Mouse (Mus musculus): Measurements from ENCODE around the gene 4933407L21Rik. TPM values are rescaled to one million over a fixed set of nuclear protein-coding genes. Genes with fewer than 3 reads are reported as not detected.

Gene 4933407L21Rik
- polyA plus RNA-seq, 1 experiment from 2014 or later, result 4.2 TPM

DNA sequence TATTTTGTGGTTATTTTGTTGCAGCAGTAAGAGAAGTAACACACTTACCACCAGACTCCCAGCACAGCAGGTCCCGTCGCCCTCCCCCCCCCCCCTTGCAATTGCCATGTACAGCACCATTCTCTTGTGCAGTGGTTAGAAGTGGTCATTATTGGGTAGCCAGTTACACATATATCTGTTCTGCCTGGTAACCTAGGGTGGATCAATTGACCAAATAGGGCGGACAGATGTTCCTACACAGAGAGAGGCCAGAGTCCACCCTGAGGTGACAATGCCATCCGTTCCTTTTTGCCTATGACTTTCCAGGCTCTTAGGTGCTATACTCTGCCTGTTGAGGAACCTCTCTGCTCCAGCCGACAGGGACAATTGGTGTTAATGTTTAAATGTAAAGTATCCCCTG, 3.1 kb upstream of the 4933407L21Rik start:
- H3K4me3 ChIP-seq (ENCODE audit: low read depth, low read length), result no peak overlapping the region
- H3K4me2 ChIP-seq (ENCODE audit: low read length), result no peak overlapping the region
- H3K9me3 ChIP-seq (replicated peaks; ENCODE audit: control insufficient read depth, low read length), result no peaks in the 10 kb centered on the region
- H3K4me1 ChIP-seq (ENCODE audit: control insufficient read depth, insufficient read depth, low read length), result peaks cover 22% of the 10 kb centered on the region
- no peak overlapping the region for H3K27ac ChIP-seq (ENCODE audit: low read depth, low read length)
- no peak for ATAC-seq
- H3K9ac ChIP-seq (ENCODE audit: low read length), result no peak overlapping the region
- 96% methylated on average over 5 of the region's 5 CpGs for WGBS
- DNase-seq (ENCODE audit: low spot score), result no peak
- H3K36me3 ChIP-seq (ENCODE audit: control insufficient read depth, insufficient read depth, low read length), result no peaks in the 10 kb centered on the region
- no peaks in the 10 kb centered on the region for H3K27me3 ChIP-seq (replicated peaks; ENCODE audit: control insufficient read depth, insufficient read depth, low read length)

DNA sequence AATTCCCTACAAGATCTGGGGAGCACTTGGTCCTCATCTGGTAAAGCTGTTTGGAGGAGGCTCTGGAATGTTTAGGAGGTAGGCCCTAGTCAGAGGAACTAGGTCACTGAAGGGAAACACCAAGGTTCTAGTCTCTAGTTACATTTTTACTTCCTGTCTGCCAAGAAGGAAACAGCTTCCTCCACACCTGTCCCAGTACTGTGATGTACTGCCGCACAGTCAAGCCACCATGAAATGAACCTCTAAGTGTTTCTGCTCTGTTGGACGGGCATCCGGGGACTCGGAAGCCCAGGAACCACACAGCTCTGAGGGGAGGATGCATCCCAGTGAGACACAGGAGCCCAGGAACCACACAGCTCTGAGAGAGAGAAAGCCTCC, 394 bp downstream of the 4933407L21Rik start:
- no peak overlapping the region for H3K4me3 ChIP-seq (ENCODE audit: low read depth, low read length)
- ATAC-seq, result peak; percentile 27; the same call in 1 of the 2 replicates
- H3K4me2 ChIP-seq (ENCODE audit: low read length), result no peak overlapping the region
- peaks cover 36% of the 10 kb centered on the region for H3K4me1 ChIP-seq (ENCODE audit: control insufficient read depth, insufficient read depth, low read length)
- no peak overlapping the region for H3K9ac ChIP-seq (ENCODE audit: low read length)
- WGBS, result 41% methylated on average over 4 of the region's 4 CpGs
- DNase-seq (ENCODE audit: low spot score), result no peak
- H3K9me3 ChIP-seq (replicated peaks; ENCODE audit: control insufficient read depth, low read length), result no peaks in the 10 kb centered on the region
- H3K36me3 ChIP-seq (ENCODE audit: control insufficient read depth, insufficient read depth, low read length), result no peaks in the 10 kb centered on the region
- H3K27ac ChIP-seq (ENCODE audit: low read depth, low read length), result peak overlapping the region; percentile 89
- H3K27me3 ChIP-seq (replicated peaks; ENCODE audit: control insufficient read depth, insufficient read depth, low read length), result no peaks in the 10 kb centered on the region

DNA sequence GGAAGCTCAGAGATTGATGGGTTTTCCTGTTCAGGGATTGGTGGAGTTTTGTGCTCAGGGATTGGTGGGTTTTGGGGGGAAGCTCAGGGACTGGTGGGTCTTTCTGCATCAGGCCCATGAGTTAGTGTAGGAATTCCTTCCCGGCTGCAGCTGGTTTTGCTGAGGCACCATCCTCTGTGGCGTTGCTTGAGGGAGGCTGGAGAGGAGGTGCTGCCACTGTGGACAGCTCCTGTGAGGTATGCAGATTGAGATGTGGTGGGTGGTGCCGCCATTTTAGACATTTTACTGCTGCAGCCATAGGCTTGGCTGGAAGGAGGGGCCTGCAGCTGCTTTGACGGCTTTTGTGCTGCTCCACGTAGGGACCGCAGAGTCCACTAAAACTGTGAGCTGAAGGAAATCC, 1.1 kb downstream of the 4933407L21Rik start:
- no peak overlapping the region for H3K9ac ChIP-seq (ENCODE audit: low read length)
- no peaks in the 10 kb centered on the region for H3K36me3 ChIP-seq (ENCODE audit: control insufficient read depth, insufficient read depth, low read length)
- no peak overlapping the region for H3K4me2 ChIP-seq (ENCODE audit: low read length)
- DNase-seq (ENCODE audit: low spot score) (no peak), ATAC-seq (no peak)
- H3K27me3 ChIP-seq (replicated peaks; ENCODE audit: control insufficient read depth, insufficient read depth, low read length), result no peaks in the 10 kb centered on the region
- H3K4me3 ChIP-seq (ENCODE audit: low read depth, low read length), result no peak overlapping the region
- H3K4me1 ChIP-seq (ENCODE audit: control insufficient read depth, insufficient read depth, low read length), result peaks cover 41% of the 10 kb centered on the region
- H3K9me3 ChIP-seq (replicated peaks; ENCODE audit: control insufficient read depth, low read length), result no peaks in the 10 kb centered on the region
- H3K27ac ChIP-seq (ENCODE audit: low read depth, low read length), result peak overlapping the region; percentile 89; the same call in 1 of the 2 replicates
- 87% methylated on average over 6 of the region's 6 CpGs for WGBS

DNA sequence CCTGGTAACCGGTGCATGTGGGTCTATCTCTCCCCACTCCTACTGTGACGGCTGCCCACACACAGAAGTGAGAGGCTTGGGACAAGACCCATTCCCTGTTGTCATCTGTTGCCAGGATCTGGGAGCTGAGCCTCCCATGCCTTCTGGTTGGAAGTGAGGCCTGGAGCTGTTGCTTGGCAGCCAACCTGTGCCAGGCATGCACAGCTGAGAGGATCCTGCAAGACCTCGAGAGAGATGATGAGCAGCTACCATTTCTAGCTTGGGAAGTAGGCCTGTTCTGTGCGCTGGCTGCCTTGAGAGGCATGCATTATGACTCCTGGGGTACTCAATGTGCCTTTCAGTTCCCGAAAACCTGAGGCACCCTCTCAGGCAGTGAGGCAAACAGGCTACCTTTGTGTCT, 2.9 kb downstream of the 4933407L21Rik start:
- no peak overlapping the region for H3K4me3 ChIP-seq (ENCODE audit: low read depth, low read length)
- no peak overlapping the region for H3K9ac ChIP-seq (ENCODE audit: low read length)
- peaks cover 41% of the 10 kb centered on the region for H3K4me1 ChIP-seq (ENCODE audit: control insufficient read depth, insufficient read depth, low read length)
- H3K27ac ChIP-seq (ENCODE audit: low read depth, low read length), result peak overlapping the region; percentile 49
- no peaks in the 10 kb centered on the region for H3K27me3 ChIP-seq (replicated peaks; ENCODE audit: control insufficient read depth, insufficient read depth, low read length)
- no peak overlapping the region for H3K4me2 ChIP-seq (ENCODE audit: low read length)
- WGBS, result 81% methylated on average over 5 of the region's 5 CpGs
- H3K9me3 ChIP-seq (replicated peaks; ENCODE audit: control insufficient read depth, low read length), result no peaks in the 10 kb centered on the region
- no peaks in the 10 kb centered on the region for H3K36me3 ChIP-seq (ENCODE audit: control insufficient read depth, insufficient read depth, low read length)
- ATAC-seq (no peak), DNase-seq (ENCODE audit: low spot score) (no peak)

DNA sequence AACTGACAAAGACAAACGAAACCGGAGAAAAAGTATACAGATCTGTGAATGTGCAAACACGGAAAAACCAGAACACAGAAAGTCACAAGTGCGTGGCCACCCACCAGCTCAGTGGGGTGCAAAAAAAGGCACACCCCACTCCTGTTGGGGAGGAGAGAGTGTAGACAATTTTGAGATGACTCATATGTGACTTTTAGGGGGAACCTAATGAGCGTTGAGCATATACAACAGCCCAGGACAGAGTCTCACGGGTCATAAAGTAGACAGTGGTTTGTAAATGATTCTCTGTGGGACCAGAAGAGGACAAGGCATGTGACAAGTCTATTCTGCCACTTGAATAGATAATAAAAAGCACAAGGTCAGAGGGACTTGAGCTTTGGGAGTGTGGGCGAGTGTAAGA, 4.9 kb downstream of the 4933407L21Rik start:
- no peak overlapping the region for H3K9ac ChIP-seq (ENCODE audit: low read length)
- H3K4me1 ChIP-seq (ENCODE audit: control insufficient read depth, insufficient read depth, low read length), result peaks cover 33% of the 10 kb centered on the region
- H3K4me2 ChIP-seq (ENCODE audit: low read length), result peak overlapping the region; percentile 14; the same call in 1 of the 2 replicates
- no peaks in the 10 kb centered on the region for H3K36me3 ChIP-seq (ENCODE audit: control insufficient read depth, insufficient read depth, low read length)
- DNase-seq (ENCODE audit: low spot score), result no peak
- no peak overlapping the region for H3K4me3 ChIP-seq (ENCODE audit: low read depth, low read length)
- H3K9me3 ChIP-seq (replicated peaks; ENCODE audit: control insufficient read depth, low read length), result no peaks in the 10 kb centered on the region
- 47% methylated on average over 7 of the region's 7 CpGs for WGBS
- no peaks in the 10 kb centered on the region for H3K27me3 ChIP-seq (replicated peaks; ENCODE audit: control insufficient read depth, insufficient read depth, low read length)
- no peak for ATAC-seq
- H3K27ac ChIP-seq (ENCODE audit: low read depth, low read length), result peak overlapping the region; percentile 10; the same call in 1 of the 2 replicates

DNA sequence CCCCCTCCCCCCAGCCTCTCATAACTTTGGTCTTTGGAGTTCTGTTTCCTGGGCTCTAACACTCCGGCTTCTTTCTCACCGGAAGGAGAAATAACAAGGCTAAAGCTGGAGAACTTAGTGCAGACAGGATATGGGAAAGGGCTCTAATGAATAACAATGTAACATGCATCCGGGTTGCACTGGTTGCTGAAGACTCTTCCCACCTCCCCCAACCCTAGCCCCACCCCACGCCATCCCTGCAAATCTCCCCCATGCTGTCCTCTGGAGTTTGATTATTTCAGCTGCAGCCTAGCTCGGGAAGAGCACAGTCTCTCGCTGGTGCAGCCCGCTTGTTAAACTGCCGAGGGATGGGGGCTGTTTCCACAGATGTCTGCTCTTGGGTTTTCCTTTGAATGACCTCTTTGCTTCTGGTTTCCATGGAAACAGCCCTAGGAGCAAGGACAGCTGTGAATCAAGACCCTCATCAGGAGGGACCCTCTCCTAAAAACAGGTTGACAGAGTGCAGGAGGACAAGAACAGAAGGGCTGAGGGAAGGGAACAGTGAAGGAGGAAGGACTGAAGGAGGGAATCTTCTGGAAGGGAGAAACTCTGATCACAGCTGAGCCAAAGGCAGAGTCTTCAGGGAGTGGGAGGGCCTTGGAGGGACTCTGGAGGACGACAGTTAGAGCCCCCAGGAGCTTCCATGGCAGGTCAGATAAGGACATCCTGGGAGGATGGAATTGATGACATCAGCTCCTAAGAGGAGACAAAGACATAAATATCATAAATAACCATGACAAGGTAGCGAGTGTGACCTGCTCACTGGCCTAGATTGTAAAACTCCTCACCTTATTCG, 5.6 kb downstream of the 4933407L21Rik start:
- Histone ChIP-seq H3K27me3 (replicated peaks; ENCODE audit: control insufficient read depth, insufficient read depth, low read length) (no peaks in the 10 kb centered on the region), H3K9me3 (replicated peaks; ENCODE audit: control insufficient read depth, low read length) (no peaks in the 10 kb centered on the region), H3K4me1 (ENCODE audit: control insufficient read depth, insufficient read depth, low read length) (peaks cover 28% of the 10 kb centered on the region), H3K4me2 (ENCODE audit: low read length) (peak overlapping the region; percentile 14; the same call in 1 of the 2 replicates), H3K36me3 (ENCODE audit: control insufficient read depth, insufficient read depth, low read length) (no peaks in the 10 kb centered on the region), H3K27ac (ENCODE audit: low read depth, low read length) (peak overlapping the region; percentile 10; the same call in 1 of the 2 replicates), H3K9ac (ENCODE audit: low read length) (peak overlapping the region; percentile 32), H3K4me3 (ENCODE audit: low read depth, low read length) (no peak overlapping the region)
- DNase-seq (ENCODE audit: low spot score) (peak; percentile 53), ATAC-seq (peak; percentile 66)
- WGBS, result 19% methylated on average over 11 of the region's 11 CpGs

DNA sequence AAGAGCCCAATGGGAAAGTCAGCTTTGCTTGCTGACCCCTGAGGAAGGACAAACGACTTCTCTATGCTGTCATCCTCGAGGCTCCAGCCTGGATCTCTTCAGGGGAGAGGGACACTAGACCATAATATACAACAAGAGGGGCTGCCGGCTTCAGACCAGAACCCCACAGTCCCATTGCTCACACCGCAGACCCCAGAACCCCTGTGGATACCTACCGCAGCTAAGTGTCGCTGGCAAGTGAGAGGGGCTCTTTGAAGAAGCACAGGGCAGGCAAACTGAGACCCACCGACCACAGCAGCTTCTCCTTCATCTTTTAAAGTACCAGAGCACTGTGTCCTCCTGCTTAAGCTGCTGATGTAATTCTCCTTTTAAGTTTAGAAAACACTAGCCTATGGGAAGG, 6.3 kb downstream of the 4933407L21Rik start:
- ATAC-seq (no peak), DNase-seq (ENCODE audit: low spot score) (no peak)
- H3K4me1 ChIP-seq (ENCODE audit: control insufficient read depth, insufficient read depth, low read length), result peaks cover 25% of the 10 kb centered on the region
- H3K36me3 ChIP-seq (ENCODE audit: control insufficient read depth, insufficient read depth, low read length), result no peaks in the 10 kb centered on the region
- H3K4me3 ChIP-seq (ENCODE audit: low read depth, low read length), result no peak overlapping the region
- WGBS, result 18% methylated on average over 7 of the region's 7 CpGs
- H3K27ac ChIP-seq (ENCODE audit: low read depth, low read length), result no peak overlapping the region
- H3K27me3 ChIP-seq (replicated peaks; ENCODE audit: control insufficient read depth, insufficient read depth, low read length), result no peaks in the 10 kb centered on the region
- H3K4me2 ChIP-seq (ENCODE audit: low read length), result no peak overlapping the region
- no peak overlapping the region for H3K9ac ChIP-seq (ENCODE audit: low read length)
- no peaks in the 10 kb centered on the region for H3K9me3 ChIP-seq (replicated peaks; ENCODE audit: control insufficient read depth, low read length)

DNA sequence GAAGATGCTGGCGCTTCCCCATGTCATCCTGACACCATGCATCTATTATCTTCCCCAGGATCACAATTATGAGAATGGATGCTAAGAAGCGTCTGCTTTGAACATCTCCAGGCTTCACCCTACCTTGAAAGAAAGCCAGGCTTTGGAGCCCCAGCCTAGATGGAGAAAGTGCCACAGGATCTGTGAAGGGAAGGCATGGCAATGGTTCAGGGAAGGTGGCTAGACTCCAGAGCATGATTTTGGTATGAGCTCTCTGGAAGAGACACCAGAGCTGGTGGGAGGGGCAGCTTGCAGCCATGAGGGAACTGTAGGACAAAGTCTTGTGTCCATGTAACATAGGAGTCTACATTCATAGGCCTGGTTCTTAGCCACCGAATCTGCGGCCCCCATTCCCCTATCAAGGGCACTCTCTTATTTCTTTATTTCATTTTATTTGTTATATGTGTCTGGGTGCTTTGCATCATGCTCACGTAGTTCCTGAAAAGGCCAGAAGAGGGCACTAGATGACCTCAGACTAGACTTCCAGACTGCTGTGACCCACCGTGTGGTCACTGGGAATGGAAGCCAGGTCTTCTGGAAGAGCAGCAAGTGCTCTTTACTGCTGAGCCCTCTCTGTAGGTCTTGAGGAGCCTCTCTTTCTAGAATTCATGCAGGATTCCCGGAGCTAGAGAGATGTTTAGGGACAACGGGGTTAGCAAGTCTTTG, 7.0 kb downstream of the 4933407L21Rik start:
- DNase-seq (ENCODE audit: low spot score) (no peak), ATAC-seq (no peak)
- H3K4me3 ChIP-seq (ENCODE audit: low read depth, low read length), result no peak overlapping the region
- H3K36me3 ChIP-seq (ENCODE audit: control insufficient read depth, insufficient read depth, low read length), result no peaks in the 10 kb centered on the region
- H3K27me3 ChIP-seq (replicated peaks; ENCODE audit: control insufficient read depth, insufficient read depth, low read length), result no peaks in the 10 kb centered on the region
- H3K9me3 ChIP-seq (replicated peaks; ENCODE audit: control insufficient read depth, low read length), result no peaks in the 10 kb centered on the region
- H3K4me1 ChIP-seq (ENCODE audit: control insufficient read depth, insufficient read depth, low read length), result peaks cover 25% of the 10 kb centered on the region
- 50% methylated on average over 8 of the region's 8 CpGs for WGBS
- H3K9ac ChIP-seq (ENCODE audit: low read length), result no peak overlapping the region
- no peak overlapping the region for H3K27ac ChIP-seq (ENCODE audit: low read depth, low read length)
- H3K4me2 ChIP-seq (ENCODE audit: low read length), result no peak overlapping the region

DNA sequence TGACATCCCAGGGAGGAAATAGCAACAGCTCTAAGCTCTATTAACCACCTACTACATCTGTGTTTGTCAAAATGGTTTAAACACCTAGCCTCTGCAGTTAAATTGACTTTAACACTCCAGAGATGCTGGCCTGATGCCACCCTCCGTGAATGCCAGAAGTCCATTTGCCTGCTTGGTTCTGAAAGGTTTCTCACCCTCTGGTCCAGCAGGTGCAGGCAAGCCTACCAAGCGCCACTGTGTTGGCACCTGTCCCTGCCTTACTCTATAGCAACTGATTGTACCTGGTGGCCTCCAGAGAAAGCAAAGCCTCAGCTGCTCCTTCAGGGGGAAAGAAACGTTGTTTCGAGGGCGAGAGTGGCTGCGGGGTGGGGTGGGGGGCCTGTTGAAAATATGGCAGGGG, 8.0 kb downstream of the 4933407L21Rik start:
- ATAC-seq, result no peak
- DNase-seq (ENCODE audit: low spot score), result no peak
- no peak overlapping the region for H3K4me3 ChIP-seq (ENCODE audit: low read depth, low read length)
- no peaks in the 10 kb centered on the region for H3K36me3 ChIP-seq (ENCODE audit: control insufficient read depth, insufficient read depth, low read length)
- WGBS, result 63% methylated on average over 6 of the region's 6 CpGs
- peaks cover 20% of the 10 kb centered on the region for H3K4me1 ChIP-seq (ENCODE audit: control insufficient read depth, insufficient read depth, low read length)
- no peak overlapping the region for H3K27ac ChIP-seq (ENCODE audit: low read depth, low read length)
- no peak overlapping the region for H3K9ac ChIP-seq (ENCODE audit: low read length)
- H3K27me3 ChIP-seq (replicated peaks; ENCODE audit: control insufficient read depth, insufficient read depth, low read length), result no peaks in the 10 kb centered on the region
- H3K4me2 ChIP-seq (ENCODE audit: low read length), result no peak overlapping the region
- no peaks in the 10 kb centered on the region for H3K9me3 ChIP-seq (replicated peaks; ENCODE audit: control insufficient read depth, low read length)
